12 mouse cellular contexts compared by ENCODE assay signal in genomic region chr3:40528958-40529357, GRCm38 (mm10). TPM values are rescaled to one million over a fixed set of nuclear protein-coding genes. Genes with fewer than 3 reads are reported as not detected.
DNase-seq lines count a peak whose midpoint lies in the region; ATAC-seq lines count a peak whose summit lies in the region.
"Had no signal": no experiment of that assay in that cellular context is flagged by ENCODE, and none has a peak within 500 bp of the region (broad histone marks: within the 10 kb centered on the region; RNA-seq: fewer than 3 reads in every experiment).

No protein-coding gene starts in this region.

- intact Hi-C loops in heart, postnatal 10 days (cut with DNase I): no loop called here

- peak; percentile 35 for DNase-seq in CD4-positive, CD25-positive, alpha-beta regulatory T cell, adult 2 months (ENCODE audit: low read depth, low spot score)
- DNase-seq in heart, postnatal 10 days: peak; percentile 55 to 62
- DNase-seq in heart, adult 9 months (ENCODE audit: low spot score in 2 of 2): no peak
- DNase-seq in A20 (ENCODE audit: low read depth, low spot score): peak; percentile 37
- DNase-seq in heart, postnatal 4 days: peak; percentile 50
- DNase-seq in cerebellum, adult 18-20 months: no peak
- no peak for DNase-seq in urinary bladder, postnatal 25 days (ENCODE audit: low spot score)
- DNase-seq: cerebellum, adult 9-10 months; thymus, postnatal 4 days had no signal

- ATAC-seq in CD4-positive, CD25-positive, alpha-beta regulatory T cell, adult 4 months: no peak
- ATAC-seq: intestine, embryonic 16.5 days; midbrain, embryonic 15.5 days had no signal

RNA-seq across cellular contexts. Expression of gene Intu, which starts 2.1 kb away (rescaled TPM):
- under 1 TPM; 0.17 to 0.33 TPM for polyA plus RNA-seq in CD4-positive, CD25-positive, alpha-beta regulatory T cell, adult 4 months (2017; shearing (Covaris generic))
- 10 to 100 TPM in 1 of 2 experiments, 1 to 10 TPM in 1; 7.0 to 10.1 TPM for total RNA-seq in heart, postnatal 10 days (2021)
- total RNA-seq in heart, postnatal 4 days (2021): 1 to 10 TPM; 7.0 to 7.6 TPM

Comparison
In these comparisons a context has a peak if more than half of its experiments do, and no peak if none do; other contexts are left out.
1. DNase-seq: peak in CD4-positive, CD25-positive, alpha-beta regulatory T cell, adult 2 months (single experiment), heart, postnatal 10 days (2 of 2), A20 (single experiment) and heart, postnatal 4 days (single experiment); none in heart, adult 9 months (0 of 2), cerebellum, adult 18-20 months (0 of 2) and urinary bladder, postnatal 25 days (single experiment).